ENCODE assay signal across 11 mouse cellular contexts in genomic region chr4:136867690-136868345, GRCm38 (mm10). TPM values are rescaled to one million over a fixed set of nuclear protein-coding genes. Genes with fewer than 3 reads are reported as not detected.
DNase-seq lines count a peak whose midpoint lies in the region; ATAC-seq lines count a peak whose summit lies in the region.
"Had no signal": no experiment of that assay in that cellular context is flagged by ENCODE, and none has a peak within 500 bp of the region (broad histone marks: within the 10 kb centered on the region; RNA-seq: fewer than 3 reads in every experiment).

No protein-coding gene starts in this region.

- peak; percentile 46 for DNase-seq in liver, embryonic 11.5 days (ENCODE audit: low spot score)
- DNase-seq in cerebellum, postnatal 14 days = peak; percentile 78 to 87
- DNase-seq in hindbrain, embryonic 11.5 days (ENCODE audit: low spot score) = peak; percentile 60
- DNase-seq in frontal cortex, postnatal 14 days (ENCODE audit: low spot score in 2 of 2) = no peak
- no peak for DNase-seq in layer of hippocampus, adult 9-10 months (ENCODE audit: low spot score)
- DNase-seq in thymus, adult 18-20 months = no peak
- DNase-seq: adrenal gland, postnatal 10 days had no signal

- H3K9ac ChIP-seq in liver, embryonic 11.5 days (ENCODE audit: low read depth, low read length) = no peak overlapping the region
- no peak overlapping the region for H3K9ac ChIP-seq in liver, embryonic 12.5 days
- no peak overlapping the region for H3K9ac ChIP-seq in hindbrain, embryonic 11.5 days (ENCODE audit: low read depth, low read length)
- H3K9ac ChIP-seq in neural tube, embryonic 12.5 days = no peak overlapping the region
- H3K9ac ChIP-seq: liver, embryonic 14.5 days had no signal

- H3K4me1 ChIP-seq in liver, embryonic 11.5 days (replicated peaks; ENCODE audit: control insufficient read depth, insufficient read depth, low read length) = 0 out of 2 replicates have a peak, but pooled peaks cover 6% of the 10 kb centered on the region
- 0 out of 2 replicates have a peak, but pooled peaks cover 3% of the 10 kb centered on the region for H3K4me1 ChIP-seq in liver, embryonic 12.5 days
- peaks cover 8% of the 10 kb centered on the region for H3K4me1 ChIP-seq in hindbrain, embryonic 11.5 days (replicated peaks; ENCODE audit: control insufficient read depth, insufficient read depth, low read length)
- H3K4me1 ChIP-seq in neural tube, embryonic 12.5 days = peaks cover 36% of the 10 kb centered on the region

- H3K4me2 ChIP-seq in liver, embryonic 11.5 days = no peak overlapping the region
- no peak overlapping the region for H3K4me2 ChIP-seq in liver, embryonic 12.5 days
- H3K4me2 ChIP-seq in hindbrain, embryonic 11.5 days (replicated peaks; ENCODE audit: low read depth, low read length) = no peak overlapping the region
- peak overlapping the region; percentile 14; the same call in 1 of the 2 replicates for H3K4me2 ChIP-seq in neural tube, embryonic 12.5 days (replicated peaks)

- H3K27me3 ChIP-seq in liver, embryonic 11.5 days (replicated peaks; ENCODE audit: control insufficient read depth, insufficient read depth, low read length) = 0 out of 2 replicates have a peak, but pooled peaks cover 2% of the 10 kb centered on the region
- peaks cover 43% of the 10 kb centered on the region for H3K27me3 ChIP-seq in liver, embryonic 12.5 days (replicated peaks)
- H3K27me3 ChIP-seq in hindbrain, embryonic 11.5 days (ENCODE audit: control insufficient read depth, insufficient read depth, low read length) = no peaks in the 10 kb centered on the region
- no peaks in the 10 kb centered on the region for H3K27me3 ChIP-seq in neural tube, embryonic 12.5 days (replicated peaks)

- 13% methylated on average over 11 of the region's 12 CpGs for WGBS in liver, embryonic 11.5 days
- WGBS in liver, embryonic 12.5 days (ENCODE audit: insufficient replicate concordance) = 17% methylated on average over 12 of the region's 12 CpGs
- 18% methylated on average over 12 of the region's 12 CpGs for WGBS in hindbrain, embryonic 11.5 days
- 17% methylated on average over 12 of the region's 12 CpGs for WGBS in neural tube, embryonic 12.5 days

- no peaks in the 10 kb centered on the region for H3K9me3 ChIP-seq in liver, embryonic 11.5 days (ENCODE audit: control insufficient read depth, low read length)
- H3K9me3 ChIP-seq in liver, embryonic 12.5 days (replicated peaks) = no peaks in the 10 kb centered on the region
- H3K9me3 ChIP-seq in hindbrain, embryonic 11.5 days (ENCODE audit: control insufficient read depth, low read length) = no peaks in the 10 kb centered on the region
- H3K9me3 ChIP-seq in neural tube, embryonic 12.5 days = no peaks in the 10 kb centered on the region

- ATAC-seq in liver, embryonic 11.5 days (replicated peaks; ENCODE audit: low FRiP score) = no peak
- no peak for ATAC-seq in liver, embryonic 12.5 days
- no peak for ATAC-seq in hindbrain, embryonic 11.5 days (ENCODE audit: low FRiP score)
- peak; percentile 39 for ATAC-seq in neural tube, embryonic 12.5 days (ENCODE audit: low FRiP score, low read depth)
- ATAC-seq: CD4-positive, CD25-positive, alpha-beta regulatory T cell, adult 4 months had no signal

- H3K4me3 ChIP-seq in liver, embryonic 11.5 days (ENCODE audit: low read depth, low read length) = no peak overlapping the region
- H3K4me3 ChIP-seq in liver, embryonic 12.5 days = no peak overlapping the region
- no peak overlapping the region for H3K4me3 ChIP-seq in hindbrain, embryonic 11.5 days (ENCODE audit: low read depth, low read length)
- H3K4me3 ChIP-seq in neural tube, embryonic 12.5 days = no peak overlapping the region

- H3K27ac ChIP-seq in liver, embryonic 11.5 days (ENCODE audit: low read depth, low read length) = no peak overlapping the region
- H3K27ac ChIP-seq in liver, embryonic 12.5 days = no peak overlapping the region
- H3K27ac ChIP-seq in hindbrain, embryonic 11.5 days (ENCODE audit: low read depth, low read length) = no peak overlapping the region
- 0 out of 2 replicates have a peak overlapping the region, but pooled peaks have one; percentile 32 for H3K27ac ChIP-seq in neural tube, embryonic 12.5 days
- H3K27ac ChIP-seq: liver, embryonic 14.5 days had no signal

- H3K36me3 ChIP-seq in liver, embryonic 11.5 days (ENCODE audit: control insufficient read depth, insufficient read depth, low read length) = no peaks in the 10 kb centered on the region
- no peaks in the 10 kb centered on the region for H3K36me3 ChIP-seq in liver, embryonic 12.5 days
- no peaks in the 10 kb centered on the region for H3K36me3 ChIP-seq in hindbrain, embryonic 11.5 days (ENCODE audit: control insufficient read depth, insufficient read depth, low read length)
- H3K36me3 ChIP-seq in neural tube, embryonic 12.5 days = no peaks in the 10 kb centered on the region

RNA-seq across cellular contexts. Expression of gene C1qb, which starts 18.2 kb away (rescaled TPM):
- 77.7 and 81.2 TPM in 2 replicates for polyA plus RNA-seq in liver, embryonic 11.5 days (2014; fragmentation: Nextera tagmentation; extraction: Ambion mirVana)
- polyA plus RNA-seq in liver, embryonic 12.5 days (2016; fragmentation: Nextera tagmentation; extraction: Ambion mirVana) = 53.1 and 54.6 TPM in 2 replicates
- polyA plus RNA-seq in hindbrain, embryonic 11.5 days (2014; fragmentation: Nextera tagmentation; extraction: Ambion mirVana) = 34.4 and 40.3 TPM in 2 replicates
- polyA plus RNA-seq in neural tube, embryonic 12.5 days (2016; fragmentation: Nextera tagmentation; extraction: Ambion mirVana) = 32.6 and 34.9 TPM in 2 replicates

RNA-seq across cellular contexts. Expression of gene C1qc, which starts 25.0 kb away (rescaled TPM):
- 40.4 and 42.0 TPM in 2 replicates for polyA plus RNA-seq in liver, embryonic 11.5 days (2014; fragmentation: Nextera tagmentation; extraction: Ambion mirVana)
- 32.7 and 33.5 TPM in 2 replicates for polyA plus RNA-seq in liver, embryonic 12.5 days (2016; fragmentation: Nextera tagmentation; extraction: Ambion mirVana)
- polyA plus RNA-seq in hindbrain, embryonic 11.5 days (2014; fragmentation: Nextera tagmentation; extraction: Ambion mirVana) = 17.7 and 19.2 TPM in 2 replicates
- polyA plus RNA-seq in neural tube, embryonic 12.5 days (2016; fragmentation: Nextera tagmentation; extraction: Ambion mirVana) = 19.6 and 21.3 TPM in 2 replicates

RNA-seq across cellular contexts. Expression of gene C1qa, which starts 30.8 kb away (rescaled TPM):
- polyA plus RNA-seq in liver, embryonic 11.5 days (2014; fragmentation: Nextera tagmentation; extraction: Ambion mirVana) = 32.5 and 37.8 TPM in 2 replicates
- polyA plus RNA-seq in liver, embryonic 12.5 days (2016; fragmentation: Nextera tagmentation; extraction: Ambion mirVana) = 24.8 and 26.2 TPM in 2 replicates
- 14.3 and 15.2 TPM in 2 replicates for polyA plus RNA-seq in hindbrain, embryonic 11.5 days (2014; fragmentation: Nextera tagmentation; extraction: Ambion mirVana)
- polyA plus RNA-seq in neural tube, embryonic 12.5 days (2016; fragmentation: Nextera tagmentation; extraction: Ambion mirVana) = 17.4 and 21.0 TPM in 2 replicates

RNA-seq across cellular contexts. Expression of gene Ephb2, which starts 32.0 kb away (rescaled TPM):
- 4.8 and 5.1 TPM in 2 replicates for polyA plus RNA-seq in liver, embryonic 11.5 days (2014; fragmentation: Nextera tagmentation; extraction: Ambion mirVana)
- 1.4 and 1.7 TPM in 2 replicates for polyA plus RNA-seq in liver, embryonic 12.5 days (2016; fragmentation: Nextera tagmentation; extraction: Ambion mirVana)
- 18.5 and 20.1 TPM in 2 replicates for polyA plus RNA-seq in hindbrain, embryonic 11.5 days (2014; fragmentation: Nextera tagmentation; extraction: Ambion mirVana)
- 22.0 and 30.3 TPM in 2 replicates for polyA plus RNA-seq in neural tube, embryonic 12.5 days (2016; fragmentation: Nextera tagmentation; extraction: Ambion mirVana)
- polyA plus RNA-seq: CD4-positive, CD25-positive, alpha-beta regulatory T cell, adult 4 months had no signal

Comparison
In these comparisons a context has a peak if more than half of its experiments do, and no peak if none do; other contexts are left out.
1. DNase-seq: peak in liver, embryonic 11.5 days (single experiment), cerebellum, postnatal 14 days (2 of 2) and hindbrain, embryonic 11.5 days (single experiment); none in frontal cortex, postnatal 14 days (0 of 2), layer of hippocampus, adult 9-10 months (single experiment) and thymus, adult 18-20 months (0 of 2).